Mouse (Mus musculus): ENCODE data around the gene Vat1l. TPM values are rescaled to one million over a fixed set of nuclear protein-coding genes. Genes with fewer than 3 reads are reported as not detected.

Gene Vat1l
- polyA plus RNA-seq, 1 experiment: 108 TPM

DNA sequence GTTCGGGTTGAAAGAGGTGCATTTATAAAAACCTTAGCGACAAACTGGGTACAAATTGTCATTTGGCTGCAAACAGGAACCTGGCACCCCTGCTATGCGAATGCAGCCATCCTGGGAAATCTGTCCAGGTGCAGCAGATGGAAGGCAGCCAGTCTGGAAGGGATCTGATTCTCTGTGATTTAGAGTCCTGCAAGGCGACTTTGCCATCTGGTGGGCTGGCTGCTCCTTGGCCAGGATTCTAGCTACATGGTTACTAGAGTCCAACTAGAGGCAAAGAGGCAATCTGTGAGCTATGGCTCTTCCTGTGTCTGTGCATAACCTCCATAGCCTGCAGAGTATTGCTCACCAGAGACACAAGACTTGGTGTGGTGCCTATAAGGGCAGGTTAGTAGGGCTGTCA is 53.3 kb downstream of the Vat1l start:
- H3K4me3 ChIP-seq (replicated peaks; ENCODE audit: insufficient read depth, low read depth, low read length): no peak overlapping the region
- WGBS: 6% methylated on average over 4 of the region's 4 CpGs
- H3K27ac ChIP-seq (ENCODE audit: insufficient read depth, low read length): no peak overlapping the region; the same call in 1 of the 2 replicates
- DNase-seq: peak; percentile 98 to 99
- TF ChIP-seq CTCF (IDR thresholded peaks at IDR 0.05; ENCODE audit: borderline replicate concordance, insufficient read depth, low read depth, low read length) (peak; percentile 49; the same call in 1 of the 2 replicates), POLR2A (IDR thresholded peaks at IDR 0.05; ENCODE audit: borderline replicate concordance, insufficient read depth, low read length) (no peak)
- H3K4me1 ChIP-seq (ENCODE audit: control insufficient read depth, insufficient read depth, low read length): peaks cover 48% of the 10 kb centered on the region
- no peaks in the 10 kb centered on the region for H3K27me3 ChIP-seq (ENCODE audit: control insufficient read depth, insufficient read depth, low read length)

DNA sequence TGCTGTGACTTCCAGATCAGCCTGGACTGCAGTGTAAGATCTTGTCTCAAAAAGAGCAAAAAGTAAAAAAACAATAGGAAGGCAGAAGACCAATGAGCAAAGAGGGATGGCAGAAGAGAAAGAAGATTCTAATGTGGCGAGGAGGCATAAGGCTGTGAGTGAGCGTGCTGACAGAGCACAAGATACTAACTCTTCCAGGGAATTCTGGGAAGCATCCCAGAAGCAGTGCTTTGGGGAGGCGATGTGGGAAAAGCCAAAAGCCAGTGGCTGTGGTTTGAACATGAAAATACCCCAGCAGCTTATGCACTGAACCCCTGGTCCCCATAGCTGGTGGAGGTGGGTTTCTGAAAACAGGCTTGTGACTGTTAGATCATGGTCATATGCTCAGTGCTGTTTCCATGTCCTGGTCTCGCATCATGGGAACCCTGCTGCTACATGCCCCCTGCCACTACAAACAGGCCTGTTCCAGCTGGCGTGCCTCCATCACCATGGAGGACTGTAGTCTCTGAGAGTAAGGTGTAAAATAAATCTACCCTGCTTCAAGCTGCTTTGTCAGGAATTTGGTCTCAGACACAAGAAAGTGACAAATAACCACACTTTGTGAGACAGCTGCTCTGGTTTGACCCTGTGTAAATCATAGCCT is 54.4 kb downstream of the Vat1l start:
- 47% methylated on average over 5 of the region's 5 CpGs for WGBS
- Histone ChIP-seq H3K27me3 (ENCODE audit: control insufficient read depth, insufficient read depth, low read length) (no peaks in the 10 kb centered on the region), H3K4me3 (replicated peaks; ENCODE audit: insufficient read depth, low read depth, low read length) (no peak overlapping the region), H3K4me1 (ENCODE audit: control insufficient read depth, insufficient read depth, low read length) (peaks cover 45% of the 10 kb centered on the region), H3K27ac (ENCODE audit: insufficient read depth, low read length) (no peak overlapping the region)
- peak; percentile 66 to 73 for DNase-seq
- TF ChIP-seq POLR2A (IDR thresholded peaks at IDR 0.05; ENCODE audit: borderline replicate concordance, insufficient read depth, low read length) (no peak), CTCF (IDR thresholded peaks at IDR 0.05; ENCODE audit: borderline replicate concordance, insufficient read depth, low read depth, low read length) (no peak)

DNA sequence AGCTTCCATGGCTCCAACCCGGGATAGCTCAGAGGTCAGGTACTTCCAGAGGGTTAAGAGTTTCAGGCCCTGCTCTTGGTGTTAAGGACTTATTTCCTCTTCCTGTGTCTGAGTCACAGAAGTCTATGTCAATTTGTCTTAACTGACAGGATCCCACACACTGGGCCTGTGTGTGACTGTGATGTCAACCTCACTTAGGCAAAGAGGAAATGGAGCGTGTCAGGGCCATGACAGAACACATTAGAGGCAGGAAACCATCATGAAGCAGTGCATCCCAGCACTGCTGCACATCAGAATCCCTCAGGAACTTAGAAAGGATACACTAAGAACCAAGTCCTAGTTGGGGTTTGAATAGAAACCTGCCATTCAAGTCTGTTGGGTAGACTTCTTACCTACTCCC is 56.9 kb downstream of the Vat1l start:
- WGBS: 92% methylated on average over 2 of the region's 2 CpGs
- Histone ChIP-seq H3K27me3 (ENCODE audit: control insufficient read depth, insufficient read depth, low read length) (no peaks in the 10 kb centered on the region), H3K4me1 (ENCODE audit: control insufficient read depth, insufficient read depth, low read length) (peaks cover 31% of the 10 kb centered on the region), H3K4me3 (replicated peaks; ENCODE audit: insufficient read depth, low read depth, low read length) (no peak overlapping the region), H3K27ac (ENCODE audit: insufficient read depth, low read length) (no peak overlapping the region)
- TF ChIP-seq CTCF (IDR thresholded peaks at IDR 0.05; ENCODE audit: borderline replicate concordance, insufficient read depth, low read depth, low read length) (no peak), POLR2A (IDR thresholded peaks at IDR 0.05; ENCODE audit: borderline replicate concordance, insufficient read depth, low read length) (no peak)
- DNase-seq: no peak

DNA sequence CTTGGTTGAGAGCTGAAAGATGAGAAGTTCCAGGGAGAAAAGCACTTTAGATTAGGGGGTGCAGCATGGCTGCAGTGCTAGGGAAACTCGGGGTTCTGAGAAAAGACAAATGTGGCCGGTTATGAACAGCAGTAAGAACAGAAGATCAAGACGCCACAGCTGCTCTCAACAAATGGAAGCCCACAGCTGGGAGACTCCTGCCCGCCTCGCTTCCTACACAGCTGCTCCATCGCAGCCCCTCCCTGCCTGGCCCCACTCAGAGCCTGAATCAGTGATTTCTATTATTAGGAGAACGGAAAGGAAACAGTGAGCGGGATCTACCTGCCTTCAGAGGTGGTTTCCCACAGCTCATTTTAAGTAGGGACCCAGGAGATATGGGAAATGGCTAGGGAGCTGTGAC is 69.1 kb downstream of the Vat1l start:
- Histone ChIP-seq H3K27ac (ENCODE audit: insufficient read depth, low read length) (no peak overlapping the region), H3K4me3 (replicated peaks; ENCODE audit: insufficient read depth, low read depth, low read length) (no peak overlapping the region)
- DNase-seq: no peak

DNA sequence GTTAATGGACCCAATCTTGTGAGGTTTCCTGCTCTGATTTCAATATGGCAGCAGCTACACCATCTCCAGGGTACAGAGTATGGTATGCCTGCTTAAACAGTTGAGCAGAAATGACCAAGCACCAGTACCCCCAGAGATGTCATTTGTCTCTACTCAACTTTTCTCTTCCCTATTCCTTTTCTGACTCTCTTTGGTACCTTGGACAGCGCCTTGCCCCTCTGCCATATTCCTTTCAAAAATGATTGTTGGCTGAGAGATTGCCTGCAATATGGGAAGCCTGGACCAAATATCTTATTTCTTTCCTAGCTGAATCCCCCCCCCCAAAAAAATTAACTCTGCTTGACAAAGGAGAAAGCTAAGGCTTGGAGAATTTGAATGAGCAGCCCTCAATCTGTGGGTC is 75.7 kb downstream of the Vat1l start:
- H3K4me1 ChIP-seq (ENCODE audit: control insufficient read depth, insufficient read depth, low read length): no peaks in the 10 kb centered on the region

More for the DNA sequence above, 69.1 kb downstream of the Vat1l start:
- WGBS: 92% methylated on average over 8 of the region's 8 CpGs
- no peak for TF ChIP-seq POLR2A (IDR thresholded peaks at IDR 0.05; ENCODE audit: borderline replicate concordance, insufficient read depth, low read length)
- no peak for TF ChIP-seq CTCF (IDR thresholded peaks at IDR 0.05; ENCODE audit: borderline replicate concordance, insufficient read depth, low read depth, low read length)
- Histone ChIP-seq H3K27me3 (ENCODE audit: control insufficient read depth, insufficient read depth, low read length) (no peaks in the 10 kb centered on the region), H3K4me1 (ENCODE audit: control insufficient read depth, insufficient read depth, low read length) (no peaks in the 10 kb centered on the region; the same call in 1 of the 2 replicates)

DNA sequence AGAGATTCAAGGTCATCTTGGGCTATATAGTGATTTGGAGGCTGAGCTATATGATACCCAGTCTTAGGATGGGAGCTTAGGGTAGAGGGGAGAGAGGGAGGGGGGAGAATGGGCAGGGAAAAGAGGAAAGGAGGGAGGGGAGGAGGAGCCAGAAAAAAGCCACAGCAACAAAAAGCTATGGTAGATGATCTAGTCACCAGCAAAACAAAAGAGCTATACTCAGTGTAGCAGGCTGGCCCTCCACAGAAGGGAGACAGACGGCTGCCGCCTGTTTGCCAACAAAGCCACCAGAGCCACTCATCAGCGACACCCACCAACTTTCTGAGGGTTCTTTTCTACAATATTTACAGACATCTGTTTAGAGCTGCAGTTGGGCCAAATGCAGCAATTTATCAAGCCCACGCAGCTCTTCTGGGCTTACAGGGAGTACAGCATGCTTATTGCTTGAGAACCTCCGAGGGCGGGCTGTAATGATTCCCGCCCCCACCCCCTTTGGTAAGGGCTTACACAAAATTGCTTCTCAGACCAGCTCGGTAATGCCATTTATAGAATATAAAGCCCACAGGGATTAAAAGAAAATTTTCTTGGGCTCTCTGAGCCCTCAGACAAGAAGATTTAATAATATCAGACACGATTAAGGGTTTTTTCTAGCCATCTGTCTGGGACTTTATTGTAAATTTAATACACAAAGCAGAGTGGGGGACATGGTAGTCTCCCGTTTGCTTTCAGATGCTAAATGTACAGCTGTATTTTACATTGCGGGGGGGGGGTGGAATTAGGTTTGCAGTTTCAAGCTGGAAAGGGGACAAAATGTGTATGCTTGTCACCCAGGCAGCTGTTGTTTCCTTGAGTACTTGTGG is 89.7 kb downstream of the Vat1l start:
- Histone ChIP-seq H3K27me3 (ENCODE audit: control insufficient read depth, insufficient read depth, low read length) (no peaks in the 10 kb centered on the region), H3K4me3 (replicated peaks; ENCODE audit: insufficient read depth, low read depth, low read length) (no peak overlapping the region), H3K4me1 (ENCODE audit: control insufficient read depth, insufficient read depth, low read length) (peaks cover 3% of the 10 kb centered on the region; the same call in 1 of the 2 replicates), H3K27ac (ENCODE audit: insufficient read depth, low read length) (no peak overlapping the region)
- 64% methylated on average over 11 of the region's 11 CpGs for WGBS
- peak; percentile 71 to 82 for DNase-seq
- no peak for TF ChIP-seq POLR2A (IDR thresholded peaks at IDR 0.05; ENCODE audit: borderline replicate concordance, insufficient read depth, low read length)
- TF ChIP-seq CTCF (IDR thresholded peaks at IDR 0.05; ENCODE audit: borderline replicate concordance, insufficient read depth, low read depth, low read length): no peak

More for the DNA sequence above, 75.7 kb downstream of the Vat1l start:
- no peak for DNase-seq
- Histone ChIP-seq H3K27me3 (ENCODE audit: control insufficient read depth, insufficient read depth, low read length) (no peaks in the 10 kb centered on the region), H3K4me3 (replicated peaks; ENCODE audit: insufficient read depth, low read depth, low read length) (no peak overlapping the region), H3K27ac (ENCODE audit: insufficient read depth, low read length) (no peak overlapping the region)
- 100% methylated on average over 1 of the region's 1 CpGs for WGBS
- TF ChIP-seq POLR2A (IDR thresholded peaks at IDR 0.05; ENCODE audit: borderline replicate concordance, insufficient read depth, low read length): no peak
- no peak for TF ChIP-seq CTCF (IDR thresholded peaks at IDR 0.05; ENCODE audit: borderline replicate concordance, insufficient read depth, low read depth, low read length)

DNA sequence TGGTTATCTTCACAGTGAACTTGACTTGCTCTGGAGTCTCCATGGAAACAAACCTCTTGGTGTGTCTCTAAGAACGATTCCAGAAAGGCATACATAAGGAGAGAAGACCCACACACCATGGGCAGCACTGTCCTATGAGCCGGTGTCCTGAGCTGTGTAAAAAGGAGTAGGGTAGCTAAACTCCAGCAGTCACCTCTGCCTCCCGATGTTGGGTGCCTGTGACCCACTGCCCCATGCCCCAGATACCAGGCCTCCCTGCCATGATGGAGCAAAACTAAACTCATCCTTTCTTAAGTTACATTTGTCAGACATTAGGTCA is 90.3 kb downstream of the Vat1l start:
- TF ChIP-seq CTCF (IDR thresholded peaks at IDR 0.05; ENCODE audit: borderline replicate concordance, insufficient read depth, low read depth, low read length): no peak
- TF ChIP-seq POLR2A (IDR thresholded peaks at IDR 0.05; ENCODE audit: borderline replicate concordance, insufficient read depth, low read length): no peak
- Histone ChIP-seq H3K4me3 (replicated peaks; ENCODE audit: insufficient read depth, low read depth, low read length) (no peak overlapping the region), H3K27me3 (ENCODE audit: control insufficient read depth, insufficient read depth, low read length) (no peaks in the 10 kb centered on the region), H3K4me1 (ENCODE audit: control insufficient read depth, insufficient read depth, low read length) (peaks cover 3% of the 10 kb centered on the region; the same call in 1 of the 2 replicates), H3K27ac (ENCODE audit: insufficient read depth, low read length) (no peak overlapping the region)
- WGBS: 71% methylated on average over 3 of the region's 3 CpGs
- DNase-seq: no peak
